Mouse (Mus musculus): ENCODE results near the gene Actl11. TPM values are rescaled to one million over a fixed set of nuclear protein-coding genes. Genes with fewer than 3 reads are reported as not detected.

Gene Actl11
- polyA plus RNA-seq, 1 experiment from 2014 or later: not detected

- no peak overlapping the region for H3K27ac ChIP-seq
- no peaks in the 10 kb centered on the region for H3K36me3 ChIP-seq (ENCODE audit: inconsistent target)
- WGBS (ENCODE audit: missing documents): 72% methylated on average over 5 of the region's 5 CpGs
- H3K4me3 ChIP-seq (ENCODE audit: inconsistent target): no peak overlapping the region
- no peaks in the 10 kb centered on the region for H3K79me2 ChIP-seq (ENCODE audit: inconsistent target)
These were observed 33.6 kb downstream of the Actl11 start for GRCm38 (mm10) chr9:107961881-107962280.

DNA sequence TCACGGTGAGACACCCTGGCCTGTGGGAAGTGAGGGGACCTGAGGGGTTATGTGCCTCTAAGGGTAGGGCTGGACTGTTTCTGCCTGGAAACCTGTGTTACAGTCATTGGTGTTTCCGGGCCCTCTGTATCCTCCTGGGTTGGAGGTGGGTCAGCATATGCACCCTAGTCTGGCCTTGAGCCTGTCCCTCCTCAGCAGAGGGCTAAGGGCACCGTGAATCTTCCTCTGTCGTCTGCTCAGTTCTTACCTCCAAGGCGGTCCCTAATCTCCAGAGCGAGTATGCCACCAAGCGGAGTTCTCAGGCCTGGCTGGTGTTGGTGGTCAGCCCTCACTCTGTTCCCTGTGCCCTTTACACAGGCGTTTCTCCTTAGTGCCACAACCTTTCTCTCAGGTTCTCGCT lies 34.6 kb downstream of the Actl11 start:
- H3K36me3 ChIP-seq (ENCODE audit: inconsistent target): no peaks in the 10 kb centered on the region

GRCm38 (mm10) chr9:107963700-107964099 lies 35.4 kb downstream of the Actl11 start:
- H3K4me3 ChIP-seq (ENCODE audit: inconsistent target): no peak overlapping the region
- 11% methylated on average over 5 of the region's 5 CpGs for WGBS (ENCODE audit: missing documents)

More for the DNA sequence above, 34.6 kb downstream of the Actl11 start:
- no peak overlapping the region for H3K27ac ChIP-seq
- no peaks in the 10 kb centered on the region for H3K79me2 ChIP-seq (ENCODE audit: inconsistent target)
- WGBS (ENCODE audit: missing documents): 88% methylated on average over 9 of the region's 9 CpGs
- H3K4me3 ChIP-seq (ENCODE audit: inconsistent target): no peak overlapping the region

GRCm38 (mm10) chr9:107964681-107965080 lies 36.4 kb downstream of the Actl11 start:
- no peaks in the 10 kb centered on the region for H3K36me3 ChIP-seq (ENCODE audit: inconsistent target)
- H3K27ac ChIP-seq: no peak overlapping the region
- H3K79me2 ChIP-seq (ENCODE audit: inconsistent target): no peaks in the 10 kb centered on the region
- no peak overlapping the region for H3K4me3 ChIP-seq (ENCODE audit: inconsistent target)
- WGBS (ENCODE audit: missing documents): 95% methylated on average over 9 of the region's 9 CpGs

More at GRCm38 (mm10) chr9:107963700-107964099, 35.4 kb downstream of the Actl11 start:
- H3K27ac ChIP-seq: no peak overlapping the region
- H3K79me2 ChIP-seq (ENCODE audit: inconsistent target): no peaks in the 10 kb centered on the region
- H3K36me3 ChIP-seq (ENCODE audit: inconsistent target): no peaks in the 10 kb centered on the region

- WGBS (ENCODE audit: missing documents): 65% methylated on average over 10 of the region's 10 CpGs
- H3K4me3 ChIP-seq (ENCODE audit: inconsistent target): no peak overlapping the region
- no peaks in the 10 kb centered on the region for H3K36me3 ChIP-seq (ENCODE audit: inconsistent target)
- H3K27ac ChIP-seq: no peak overlapping the region
- no peaks in the 10 kb centered on the region for H3K79me2 ChIP-seq (ENCODE audit: inconsistent target)
These were observed 38.4 kb downstream of the Actl11 start for GRCm38 (mm10) chr9:107966676-107967075.

DNA sequence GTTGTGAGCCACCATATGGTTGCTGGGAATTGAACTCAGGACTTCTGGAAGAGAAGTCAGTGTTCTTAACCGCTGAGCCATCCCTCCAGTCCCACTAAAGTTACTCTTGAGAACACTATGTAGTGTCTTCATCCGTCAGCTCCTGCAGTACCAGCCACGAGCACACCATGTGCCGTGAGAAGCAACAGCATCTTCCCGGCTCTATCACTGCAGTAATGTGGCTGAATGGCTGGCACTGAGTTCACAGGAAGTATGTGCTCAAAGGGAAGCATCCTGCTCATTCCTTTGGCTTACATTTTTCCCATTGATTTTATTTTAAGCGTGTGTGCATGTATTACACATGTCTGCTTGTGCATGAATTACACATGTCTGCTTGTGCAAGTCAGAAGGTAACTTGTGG lies 39.2 kb downstream of the Actl11 start:
- 94% methylated on average over 6 of the region's 6 CpGs for WGBS (ENCODE audit: missing documents)
- H3K4me3 ChIP-seq (ENCODE audit: inconsistent target): no peak overlapping the region

GRCm38 (mm10) chr9:107968531-107968930 lies 40.3 kb downstream of the Actl11 start:
- no peak overlapping the region for H3K27ac ChIP-seq
- H3K36me3 ChIP-seq (ENCODE audit: inconsistent target): no peaks in the 10 kb centered on the region
- no peak overlapping the region for H3K4me3 ChIP-seq (ENCODE audit: inconsistent target)
- H3K79me2 ChIP-seq (ENCODE audit: inconsistent target): no peaks in the 10 kb centered on the region
- WGBS (ENCODE audit: missing documents): 89% methylated on average over 7 of the region's 7 CpGs

More for the DNA sequence above, 39.2 kb downstream of the Actl11 start:
- Histone ChIP-seq H3K27ac (no peak overlapping the region), H3K79me2 (ENCODE audit: inconsistent target) (no peaks in the 10 kb centered on the region), H3K36me3 (ENCODE audit: inconsistent target) (no peaks in the 10 kb centered on the region)

DNA sequence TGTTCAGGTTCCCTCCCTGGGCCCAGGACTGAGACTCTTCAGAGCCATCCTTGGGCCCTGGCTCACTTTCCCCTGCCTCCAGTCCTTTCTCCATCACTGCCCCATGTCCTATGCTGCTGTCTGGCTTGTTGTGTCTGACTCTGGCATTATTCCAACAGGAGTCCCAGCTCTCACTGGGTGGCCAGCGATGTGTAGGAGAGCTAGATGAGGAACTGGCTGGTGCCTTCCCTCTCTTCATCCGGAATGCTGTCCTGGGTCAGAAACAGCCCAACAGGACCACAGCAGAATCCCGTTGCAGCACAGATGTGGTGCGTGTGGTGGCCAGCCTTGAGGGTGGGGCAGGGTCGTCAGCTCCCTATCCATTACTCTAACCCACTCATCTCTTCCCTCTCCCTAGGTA lies 42.0 kb downstream of the Actl11 start:
- 85% methylated on average over 5 of the region's 5 CpGs for WGBS (ENCODE audit: missing documents)
- no peak overlapping the region for H3K27ac ChIP-seq
- no peaks in the 10 kb centered on the region for H3K36me3 ChIP-seq (ENCODE audit: inconsistent target)
- H3K4me3 ChIP-seq (ENCODE audit: inconsistent target): no peak overlapping the region
- H3K79me2 ChIP-seq (ENCODE audit: inconsistent target): no peaks in the 10 kb centered on the region

GRCm38 (mm10) chr9:107971690-107972541 lies 43.6 kb downstream of the Actl11 start:
- Histone ChIP-seq H3K79me2 (ENCODE audit: inconsistent target) (peaks cover 16% of the 10 kb centered on the region), H3K4me3 (ENCODE audit: inconsistent target) (no peak overlapping the region), H3K36me3 (ENCODE audit: inconsistent target) (peaks cover 3% of the 10 kb centered on the region; the same call in 1 of the 2 replicates), H3K27ac (no peak overlapping the region)
- 63% methylated on average over 8 of the region's 8 CpGs for WGBS (ENCODE audit: missing documents)

GRCm38 (mm10) chr9:107974491-107975171 lies 46.4 kb downstream of the Actl11 start:
- peak overlapping the region; percentile 88; the same call in 1 of the 2 replicates for H3K4me3 ChIP-seq (ENCODE audit: inconsistent target)
- peak overlapping the region; percentile 91 for H3K27ac ChIP-seq
- WGBS (ENCODE audit: missing documents): 59% methylated on average over 10 of the region's 10 CpGs
- H3K79me2 ChIP-seq (ENCODE audit: inconsistent target): peaks cover 43% of the 10 kb centered on the region
- peaks cover 30% of the 10 kb centered on the region for H3K36me3 ChIP-seq (ENCODE audit: inconsistent target)

- WGBS (ENCODE audit: missing documents): 15% methylated on average over 12 of the region's 12 CpGs
These were observed 47.4 kb downstream of the Actl11 start, which contains the start of gene Uba7 for GRCm38 (mm10) chr9:107975399-107976386. TSS of gene Uba7 (plus strand) at chr9:107975505.

DNA sequence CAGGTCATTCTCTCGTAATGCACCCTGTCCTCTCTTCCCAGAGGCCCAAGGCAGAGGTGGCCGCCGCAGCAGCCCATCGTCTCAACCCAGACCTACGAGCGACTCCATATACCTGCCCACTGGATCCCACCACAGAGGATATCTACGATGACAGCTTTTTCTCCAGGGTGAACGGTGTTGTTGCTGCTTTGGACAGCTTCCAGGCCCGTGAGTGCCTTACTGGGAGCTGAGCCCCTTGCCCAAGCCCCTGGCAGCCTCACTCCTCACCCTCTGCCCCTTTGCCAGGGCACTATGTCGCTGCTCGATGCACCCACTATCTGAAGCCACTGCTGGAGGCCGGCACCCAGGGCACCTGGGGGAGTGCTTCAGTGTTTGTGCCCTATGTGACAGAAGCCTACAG lies 50.5 kb downstream of the Actl11 start:
- Histone ChIP-seq H3K27ac (no peak overlapping the region), H3K4me3 (ENCODE audit: inconsistent target) (no peak overlapping the region), H3K36me3 (ENCODE audit: inconsistent target) (peaks cover 52% of the 10 kb centered on the region), H3K79me2 (ENCODE audit: inconsistent target) (peaks cover 48% of the 10 kb centered on the region)
- 94% methylated on average over 10 of the region's 12 CpGs for WGBS (ENCODE audit: missing documents)

More at GRCm38 (mm10) chr9:107975399-107976386, 47.4 kb downstream of the Actl11 start, which contains the start of gene Uba7:
- H3K27ac ChIP-seq: peak within 1 kb of the TSS; percentile 91
- H3K4me3 ChIP-seq (ENCODE audit: inconsistent target): peak within 1 kb of the TSS; percentile 88
- peaks cover 41% of the 10 kb centered on the region for H3K36me3 ChIP-seq (ENCODE audit: inconsistent target)
- peaks cover 48% of the 10 kb centered on the region for H3K79me2 ChIP-seq (ENCODE audit: inconsistent target)

Data from macrophage (primary cell).